Mouse (Mus musculus): ENCODE results near the gene Acot9. TPM values are rescaled to one million over a fixed set of nuclear protein-coding genes. Genes with fewer than 3 reads are reported as not detected.

Gene Acot9
- 38.4 and 43.5 TPM in 2 replicates for polyA plus RNA-seq (2015; fragmentation: Nextera tagmentation; extraction: Ambion mirVana)

- peak within 1 kb of the TSS; percentile 72 for H3K9ac ChIP-seq (replicated peaks; ENCODE audit: low read length)
- H3K36me3 ChIP-seq (ENCODE audit: insufficient read depth, low read length) = no peaks in the 10 kb centered on the region
- H3K4me1 ChIP-seq (ENCODE audit: insufficient read depth, low read length) = no peaks in the 10 kb centered on the region
- peak; percentile 100 for ATAC-seq (ENCODE audit: low FRiP score, low TSS enrichment)
- WGBS = 22% methylated on average over 37 of the region's 37 CpGs
- no peaks in the 10 kb centered on the region for H3K27me3 ChIP-seq (ENCODE audit: insufficient read depth, low read length)
- 0 out of 2 replicates have a peak within 1 kb of the TSS, but pooled peaks have one; percentile 29 for H3K27ac ChIP-seq (ENCODE audit: low read length)
- peak within 1 kb of the TSS; percentile 51 for H3K4me2 ChIP-seq (replicated peaks; ENCODE audit: low read depth, low read length)
- peak within 1 kb of the TSS; percentile 65 for H3K4me3 ChIP-seq (ENCODE audit: low read length)
- H3K9me3 ChIP-seq (ENCODE audit: low read length) = no peaks in the 10 kb centered on the region
Observed at GRCm38 (mm10) chrX:155262235-155262914, at the start of gene Acot9. Acot9 (plus strand) TSS chrX:155262443.

DNA sequence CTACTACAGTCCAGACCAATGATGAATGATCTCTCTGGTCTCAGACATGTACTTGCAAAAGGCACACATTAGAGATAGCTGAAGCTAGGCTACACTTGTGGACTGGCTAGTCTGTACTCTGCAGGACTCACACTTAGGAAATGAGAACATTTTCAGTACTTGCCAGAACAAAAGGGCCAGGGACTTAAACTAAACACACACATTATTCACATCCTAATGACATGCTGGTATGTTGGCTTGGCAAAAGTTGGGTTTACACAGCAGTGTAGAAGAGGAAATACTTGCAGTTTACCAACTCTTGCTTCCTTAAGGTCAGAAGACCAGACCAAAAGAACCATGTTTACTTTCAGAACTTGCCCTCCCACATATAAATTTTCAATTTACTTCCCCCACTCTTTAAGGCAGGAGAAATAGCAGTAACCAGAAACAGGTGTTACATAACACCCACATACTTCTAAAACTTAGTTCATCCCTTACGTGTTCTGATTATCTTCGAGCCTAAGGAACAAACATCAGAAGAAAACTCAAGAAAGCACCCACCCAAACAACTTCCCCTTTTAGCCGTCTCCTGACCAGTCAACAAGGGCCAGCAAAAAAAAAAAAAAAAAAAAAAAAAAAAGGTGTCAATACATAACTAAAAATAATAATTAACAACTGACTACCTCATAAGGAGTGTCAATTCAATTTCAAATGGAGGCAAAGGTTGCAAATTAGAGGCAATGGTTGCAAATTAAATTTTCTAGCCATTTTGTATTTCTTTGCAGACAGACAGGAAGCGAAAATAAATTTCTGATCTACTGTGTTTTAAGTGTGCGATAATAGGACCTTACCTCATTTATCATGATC lies 47.7 kb upstream of the Acot9 start:
- ATAC-seq (ENCODE audit: low FRiP score, low TSS enrichment) = no peak
- 70% methylated on average over 5 of the region's 5 CpGs for whole genome bisulfite sequencing
- Histone ChIP-seq H3K27me3 (ENCODE audit: insufficient read depth, low read length) (no peaks in the 10 kb centered on the region), H3K9me3 (ENCODE audit: low read length) (no peaks in the 10 kb centered on the region), H3K4me3 (ENCODE audit: low read length) (peak overlapping the region; percentile 51), H3K27ac (ENCODE audit: low read length) (no peak overlapping the region), H3K36me3 (ENCODE audit: insufficient read depth, low read length) (no peaks in the 10 kb centered on the region), H3K4me1 (ENCODE audit: insufficient read depth, low read length) (no peaks in the 10 kb centered on the region), H3K9ac (replicated peaks; ENCODE audit: low read length) (no peak overlapping the region), H3K4me2 (replicated peaks; ENCODE audit: low read depth, low read length) (peak overlapping the region; percentile 51)

DNA sequence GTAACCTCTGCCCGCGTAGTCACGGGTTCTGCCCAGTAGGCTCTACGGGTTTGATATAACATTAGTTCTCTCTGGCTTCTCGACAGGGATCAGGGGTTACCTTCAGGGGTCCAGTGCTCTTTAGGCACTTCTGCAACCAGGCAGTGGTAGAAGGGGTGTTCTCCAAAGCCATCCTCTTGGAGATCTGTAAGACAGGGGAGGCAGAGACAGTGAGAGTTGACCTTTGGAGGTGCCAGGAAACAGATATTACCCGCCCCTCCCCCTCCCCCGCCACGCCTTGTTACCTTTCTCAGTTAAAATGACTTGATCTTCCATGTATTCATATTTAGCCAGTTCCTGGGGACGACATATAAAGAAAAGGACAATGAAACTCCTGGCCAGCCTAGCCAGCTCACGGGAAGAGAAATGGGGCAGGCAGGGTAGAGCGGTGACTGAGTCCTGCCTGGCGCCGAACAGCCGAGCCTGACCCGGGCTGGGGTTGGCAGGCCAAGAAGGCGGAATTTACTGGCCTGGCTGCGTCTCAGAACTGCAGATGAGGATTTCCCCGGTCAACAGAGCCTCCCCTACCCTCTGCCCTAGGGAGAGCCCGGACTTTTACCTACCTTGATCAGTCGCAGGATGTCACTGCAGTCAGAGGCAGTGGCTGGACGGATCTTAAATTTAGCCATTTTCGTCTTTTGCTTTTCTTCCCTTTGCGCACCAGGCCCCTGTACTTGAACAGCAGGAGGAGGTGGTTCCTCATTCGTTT lies 46.6 kb upstream of the Acot9 start:
- Histone ChIP-seq H3K4me3 (ENCODE audit: low read length) (peak overlapping the region; percentile 51), H3K4me2 (replicated peaks; ENCODE audit: low read depth, low read length) (peak overlapping the region; percentile 51), H3K9ac (replicated peaks; ENCODE audit: low read length) (peak overlapping the region; percentile 60), H3K9me3 (ENCODE audit: low read length) (no peaks in the 10 kb centered on the region), H3K27ac (ENCODE audit: low read length) (peak overlapping the region; percentile 68), H3K36me3 (ENCODE audit: insufficient read depth, low read length) (no peaks in the 10 kb centered on the region), H3K4me1 (ENCODE audit: insufficient read depth, low read length) (no peaks in the 10 kb centered on the region), H3K27me3 (ENCODE audit: insufficient read depth, low read length) (no peaks in the 10 kb centered on the region)
- 27% methylated on average over 22 of the region's 24 CpGs for WGBS
- peak; percentile 82 for ATAC-seq (ENCODE audit: low FRiP score, low TSS enrichment)

DNA sequence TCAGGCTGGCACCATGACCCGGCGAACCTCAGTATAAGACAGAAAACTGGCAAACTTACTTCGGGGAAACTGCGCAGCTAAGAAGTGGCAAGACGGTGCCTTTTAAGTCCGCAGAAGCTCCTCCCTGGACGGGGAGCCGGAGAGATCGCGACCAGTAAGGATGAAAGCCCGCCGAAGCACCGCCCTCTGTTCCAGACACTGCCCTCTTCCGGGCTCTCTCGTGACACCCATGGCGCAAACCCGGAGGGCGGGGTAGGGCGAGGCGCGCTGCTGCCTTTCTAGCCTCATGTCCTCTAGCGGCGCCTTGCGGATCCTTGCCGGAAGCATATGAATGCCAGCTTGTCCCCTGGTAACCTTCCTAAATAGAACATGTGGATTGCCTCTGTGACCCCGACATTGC lies 46.0 kb upstream of the Acot9 start, which contains the start of gene Sat1:
Gene Sat1 (minus strand): TSS at position 179 of the 400 bp plus-strand sequence.
- peak; percentile 99 for ATAC-seq (ENCODE audit: low FRiP score, low TSS enrichment)
- no peaks in the 10 kb centered on the region for H3K4me1 ChIP-seq (ENCODE audit: insufficient read depth, low read length)
- H3K9ac ChIP-seq (replicated peaks; ENCODE audit: low read length) = peak within 1 kb of the TSS; percentile 60
- no peaks in the 10 kb centered on the region for H3K36me3 ChIP-seq (ENCODE audit: insufficient read depth, low read length)
- H3K9me3 ChIP-seq (ENCODE audit: low read length) = no peaks in the 10 kb centered on the region
- peak within 1 kb of the TSS; percentile 51 for H3K4me2 ChIP-seq (replicated peaks; ENCODE audit: low read depth, low read length)
- H3K27ac ChIP-seq (ENCODE audit: low read length) = peak within 1 kb of the TSS; percentile 68
- H3K27me3 ChIP-seq (ENCODE audit: insufficient read depth, low read length) = no peaks in the 10 kb centered on the region
- peak within 1 kb of the TSS; percentile 51 for H3K4me3 ChIP-seq (ENCODE audit: low read length)
- 22% methylated on average over 26 of the region's 26 CpGs for WGBS

- H3K9me3 ChIP-seq (ENCODE audit: low read length) = no peaks in the 10 kb centered on the region
- H3K4me1 ChIP-seq (ENCODE audit: insufficient read depth, low read length) = no peaks in the 10 kb centered on the region
- H3K9ac ChIP-seq (replicated peaks; ENCODE audit: low read length) = no peak overlapping the region
- no peak overlapping the region for H3K27ac ChIP-seq (ENCODE audit: low read length)
- no peaks in the 10 kb centered on the region for H3K27me3 ChIP-seq (ENCODE audit: insufficient read depth, low read length)
- 75% methylated on average over 2 of the region's 2 CpGs for WGBS
- no peak for ATAC-seq (ENCODE audit: low FRiP score, low TSS enrichment)
- no peak overlapping the region for H3K4me3 ChIP-seq (ENCODE audit: low read length)
- no peak overlapping the region for H3K4me2 ChIP-seq (replicated peaks; ENCODE audit: low read depth, low read length)
- no peaks in the 10 kb centered on the region for H3K36me3 ChIP-seq (ENCODE audit: insufficient read depth, low read length)
Observed at GRCm38 (mm10) chrX:155218277-155218676, 44.0 kb upstream of the Acot9 start.

GRCm38 (mm10) chrX:155256856-155257255 lies 5.4 kb upstream of the Acot9 start:
- H3K27ac ChIP-seq (ENCODE audit: low read length) = no peak overlapping the region
- no peaks in the 10 kb centered on the region for H3K27me3 ChIP-seq (ENCODE audit: insufficient read depth, low read length)
- ATAC-seq (ENCODE audit: low FRiP score, low TSS enrichment) = no peak
- no peak overlapping the region for H3K9ac ChIP-seq (replicated peaks; ENCODE audit: low read length)
- H3K9me3 ChIP-seq (ENCODE audit: low read length) = no peaks in the 10 kb centered on the region
- no peak overlapping the region for H3K4me3 ChIP-seq (ENCODE audit: low read length)
- H3K4me2 ChIP-seq (replicated peaks; ENCODE audit: low read depth, low read length) = no peak overlapping the region
- H3K4me1 ChIP-seq (ENCODE audit: insufficient read depth, low read length) = no peaks in the 10 kb centered on the region
- H3K36me3 ChIP-seq (ENCODE audit: insufficient read depth, low read length) = no peaks in the 10 kb centered on the region

- H3K36me3 ChIP-seq (ENCODE audit: insufficient read depth, low read length) = no peaks in the 10 kb centered on the region
- H3K4me3 ChIP-seq (ENCODE audit: low read length) = peak overlapping the region; percentile 65
- H3K4me1 ChIP-seq (ENCODE audit: insufficient read depth, low read length) = no peaks in the 10 kb centered on the region
- peak overlapping the region; percentile 72 for H3K9ac ChIP-seq (replicated peaks; ENCODE audit: low read length)
- no peak for ATAC-seq (ENCODE audit: low FRiP score, low TSS enrichment)
- WGBS = 58% methylated on average over 1 of the region's 1 CpGs
- H3K27me3 ChIP-seq (ENCODE audit: insufficient read depth, low read length) = no peaks in the 10 kb centered on the region
- H3K4me2 ChIP-seq (replicated peaks; ENCODE audit: low read depth, low read length) = peak overlapping the region; percentile 51
- H3K27ac ChIP-seq (ENCODE audit: low read length) = no peak overlapping the region
- no peaks in the 10 kb centered on the region for H3K9me3 ChIP-seq (ENCODE audit: low read length)
Observed at GRCm38 (mm10) chrX:155262915-155263252, 641 bp downstream of the Acot9 start.

- peaks cover 6% of the 10 kb centered on the region; the same call in 1 of the 2 replicates for H3K36me3 ChIP-seq (ENCODE audit: insufficient read depth, low read length)
- no peaks in the 10 kb centered on the region for H3K4me1 ChIP-seq (ENCODE audit: insufficient read depth, low read length)
- H3K4me2 ChIP-seq (replicated peaks; ENCODE audit: low read depth, low read length) = no peak overlapping the region
- ATAC-seq (ENCODE audit: low FRiP score, low TSS enrichment) = no peak
- no peaks in the 10 kb centered on the region for H3K9me3 ChIP-seq (ENCODE audit: low read length)
- H3K27ac ChIP-seq (ENCODE audit: low read length) = no peak overlapping the region
- H3K9ac ChIP-seq (replicated peaks; ENCODE audit: low read length) = no peak overlapping the region
- no peak overlapping the region for H3K4me3 ChIP-seq (ENCODE audit: low read length)
- WGBS = 77% methylated on average over 4 of the region's 4 CpGs
- H3K27me3 ChIP-seq (ENCODE audit: insufficient read depth, low read length) = no peaks in the 10 kb centered on the region
Observed at GRCm38 (mm10) chrX:155278483-155278882, 16.2 kb downstream of the Acot9 start.

- H3K4me1 ChIP-seq (ENCODE audit: insufficient read depth, low read length) = no peaks in the 10 kb centered on the region
- H3K9ac ChIP-seq (replicated peaks; ENCODE audit: low read length) = no peak overlapping the region
- no peak overlapping the region for H3K4me3 ChIP-seq (ENCODE audit: low read length)
- no peak overlapping the region for H3K4me2 ChIP-seq (replicated peaks; ENCODE audit: low read depth, low read length)
- H3K27me3 ChIP-seq (ENCODE audit: insufficient read depth, low read length) = no peaks in the 10 kb centered on the region
- no peaks in the 10 kb centered on the region for H3K9me3 ChIP-seq (ENCODE audit: low read length)
- no peak overlapping the region for H3K27ac ChIP-seq (ENCODE audit: low read length)
- peak; percentile 49; the same call in 1 of the 2 replicates for ATAC-seq (ENCODE audit: low FRiP score, low TSS enrichment)
- 36% methylated on average over 1 of the region's 1 CpGs for WGBS
- peaks cover 4% of the 10 kb centered on the region; the same call in 1 of the 2 replicates for H3K36me3 ChIP-seq (ENCODE audit: insufficient read depth, low read length)
Observed at GRCm38 (mm10) chrX:155280427-155281044, 18.3 kb downstream of the Acot9 start.
